In genomic region chr4:120755299-120755698, GRCm38 (mm10) we compare ENCODE assay signal across 8 mouse cellular contexts. TPM values are rescaled to one million over a fixed set of nuclear protein-coding genes. Genes with fewer than 3 reads are reported as not detected.
DNase-seq lines count a peak whose midpoint lies in the region; ATAC-seq and TF ChIP-seq lines count a peak whose summit lies in the region.

No protein-coding gene starts in this region.

- intact Hi-C loops in gastrocnemius, postnatal 14 days (cut with DNase I; ENCODE audit: low total_unique reads) = loop anchor here (5.0 to 10.0 kb wide), 2 partner anchors 73 to 170 kb away; partner anchors contain the start of gene Gm8439

- in situ Hi-C loops in CH12.LX (cut with MboI; ENCODE audit: low pct_ligation_motif_present, low pct_unique_long_range_greater_than_20kb, low sequenced_read_pairs) = loop anchor here (10.0 kb wide), 1 partner anchor 70 kb away; no protein-coding TSS in a partner anchor

- no peaks in the 10 kb centered on the region for H3K9me3 ChIP-seq in CH12.LX (replicated peaks; ENCODE audit: low read length)
- no peaks in the 10 kb centered on the region for H3K9me3 ChIP-seq in limb, embryonic 14.5 days (ENCODE audit: control insufficient read depth, low read length)

- H3K9ac ChIP-seq in CH12.LX (ENCODE audit: insufficient read depth, low read depth) = no peak overlapping the region
- no peak overlapping the region for H3K9ac ChIP-seq in limb, embryonic 14.5 days (ENCODE audit: low read depth, low read length, severe bottlenecking)

- no peak for TF ChIP-seq EP300 in CH12.LX (IDR thresholded peaks at IDR 0.05; ENCODE audit: low read length)

- H3K79me2 ChIP-seq in CH12.LX (replicated peaks; ENCODE audit: control insufficient read depth, extremely low read depth, insufficient read depth, poor library complexity, severe bottlenecking) = no peaks in the 10 kb centered on the region

- dilution Hi-C loops in CH12.LX (cut with MboI; ENCODE audit: extremely low pct_ligation_motif_present, extremely low pct_unique_long_range_greater_than_20kb, low sequenced_read_pairs) = no loop called here

- H3K4me3 ChIP-seq in CH12.LX (replicated peaks in 1 of 3; ENCODE audit: low read depth in 2 of 3, low read length in 2 of 3, poor library complexity in 1 of 3) = no peak overlapping the region
- no peak overlapping the region for H3K4me3 ChIP-seq in limb, embryonic 14.5 days (replicated peaks; ENCODE audit: low read length)

- peaks cover 25 to 34% of the 10 kb centered on the region in 2 experiments for H3K36me3 ChIP-seq in CH12.LX (replicated peaks in 1 of 2; ENCODE audit: control insufficient read depth in 1 of 2, insufficient read depth in 1 of 2, low read length in 1 of 2)
- H3K36me3 ChIP-seq in limb, embryonic 14.5 days (ENCODE audit: control insufficient read depth, insufficient read depth, low read length) = peaks cover 42% of the 10 kb centered on the region

- H3K4me2 ChIP-seq in CH12.LX (ENCODE audit: insufficient read depth, low read depth, poor library complexity, severe bottlenecking) = no peak overlapping the region
- no peak overlapping the region for H3K4me2 ChIP-seq in limb, embryonic 14.5 days (replicated peaks; ENCODE audit: low read depth, low read length, severe bottlenecking)

- no peak overlapping the region for H3K27ac ChIP-seq in CH12.LX (ENCODE audit: insufficient read depth, low read depth)
- no peak overlapping the region for H3K27ac ChIP-seq in limb, embryonic 14.5 days (replicated peaks; ENCODE audit: low read depth, low read length)

- TF ChIP-seq RAD21 in CH12.LX (IDR thresholded peaks at IDR 0.05; ENCODE audit: low read depth, low read length) = peak; percentile 79

- no peak for TF ChIP-seq POLR2A in CH12.LX (IDR thresholded peaks at IDR 0.05; ENCODE audit: low read depth, low read length)
- TF ChIP-seq POLR2A in limb, embryonic 14.5 days (IDR thresholded peaks at IDR 0.05; ENCODE audit: borderline replicate concordance, extremely low read depth, insufficient read depth, insufficient read length) = no peak

- H3K4me1 ChIP-seq in CH12.LX (ENCODE audit: control insufficient read depth in 1 of 2, insufficient read depth in 2 of 2) = no peaks in the 10 kb centered on the region
- no peaks in the 10 kb centered on the region for H3K4me1 ChIP-seq in limb, embryonic 14.5 days (ENCODE audit: control insufficient read depth, insufficient read depth, low read length)

- TF ChIP-seq CTCF in CH12.LX (conservative IDR thresholded peaks at IDR 0.05 in 1 of 2, IDR thresholded peaks at IDR 0.05 in 1 of 2; ENCODE audit: low read depth in 2 of 2, low read length in 2 of 2) = peak; percentile 62 to 98

- 0% methylated on average over 1 of the region's 1 CpGs for WGBS in limb, embryonic 14.5 days

- peaks cover 20% of the 10 kb centered on the region for H3K27me3 ChIP-seq in CH12.LX (replicated peaks)
- peaks cover 15% of the 10 kb centered on the region for H3K27me3 ChIP-seq in limb, embryonic 14.5 days (ENCODE audit: control insufficient read depth, insufficient read depth, low read length)

- peak; percentile 36 for ATAC-seq in activated CD4-positive, CD25-positive, alpha-beta regulatory T cell, adult 4 months
- peak; percentile 85 for ATAC-seq in common myeloid progenitor, adult 5-6 weeks (replicated peaks; ENCODE audit: low read depth, poor library complexity, severe bottlenecking)
- no peak for ATAC-seq in limb, embryonic 14.5 days (ENCODE audit: low FRiP score, low read depth)

- peak; percentile 68 for DNase-seq in CH12.LX (ENCODE audit: extremely low read depth)
- peak; percentile 79 for DNase-seq in gastrocnemius, postnatal 14 days
- peak; percentile 74 for DNase-seq in kidney, adult 9 months
- DNase-seq in limb, embryonic 14.5 days (ENCODE audit: low spot score) = peak; percentile 63
- DNase-seq in ovary, postnatal 36 days (ENCODE audit: low spot score) = peak; percentile 75
- peak; percentile 76 for DNase-seq in thymus, postnatal 25 days

TF ChIP-seq in CH12.LX, 34 proteins besides CTCF, POLR2A, EP300 and RAD21:
- 0 out of 2 replicates have a peak, but pooled peaks have one; percentile 13 for TF ChIP-seq JUND (conservative IDR thresholded peaks at IDR 0.05; ENCODE audit: low read depth, low read length)
- TF ChIP-seq TCF12 (IDR thresholded peaks at IDR 0.05; ENCODE audit: low read depth, low read length) = 0 out of 2 replicates have a peak, but pooled peaks have one; percentile 26
- no peak for TF ChIP-seq SIN3A (IDR thresholded peaks at IDR 0.05; ENCODE audit: low read length)
- no peak for TF ChIP-seq NRF1 (IDR thresholded peaks at IDR 0.05; ENCODE audit: low read depth, low read length)
- TF ChIP-seq MYC (IDR thresholded peaks at IDR 0.05; ENCODE audit: low read depth, low read length) = peak; percentile 51; the same call in 1 of the 2 replicates
- TF ChIP-seq SMC3 (IDR thresholded peaks at IDR 0.05; ENCODE audit: low read depth, low read length) = peak; percentile 97
- no peak for TF ChIP-seq PAX5 (IDR thresholded peaks at IDR 0.05; ENCODE audit: low read length)
- TF ChIP-seq POLR2AphosphoS2 (IDR thresholded peaks at IDR 0.05; ENCODE audit: low read depth, low read length) = no peak
- no peak for TF ChIP-seq ZNF384 (IDR thresholded peaks at IDR 0.05; ENCODE audit: low read depth, low read length)
- TF ChIP-seq USF2 (conservative IDR thresholded peaks at IDR 0.05; ENCODE audit: low read depth, low read length) = no peak
- peak; percentile 66 for TF ChIP-seq MAX (IDR thresholded peaks at IDR 0.05; ENCODE audit: low read length)
- no peak for TF ChIP-seq CHD1 (IDR thresholded peaks at IDR 0.05; ENCODE audit: low read depth, low read length)
- TF ChIP-seq ZKSCAN1 (IDR thresholded peaks at IDR 0.05; ENCODE audit: borderline replicate concordance, low read depth, low read length) = no peak
- peak; percentile 72 for TF ChIP-seq IRF4 (IDR thresholded peaks at IDR 0.05; ENCODE audit: low read depth, low read length)
- no peak for TF ChIP-seq JUN (IDR thresholded peaks at IDR 0.05; ENCODE audit: insufficient read depth, low read depth, low read length)
- peak; percentile 39; the same call in 1 of the 2 replicates for TF ChIP-seq ELF1 (IDR thresholded peaks at IDR 0.05; ENCODE audit: low read depth, low read length)
- peak; percentile 48; the same call in 1 of the 2 replicates for TF ChIP-seq NELFE (IDR thresholded peaks at IDR 0.05; ENCODE audit: low read depth, low read length)
- TF ChIP-seq MAZ (IDR thresholded peaks at IDR 0.05; ENCODE audit: low read depth, low read length) = 0 out of 2 replicates have a peak, but pooled peaks have one; percentile 18
- TF ChIP-seq CHD2 (IDR thresholded peaks at IDR 0.05; ENCODE audit: low read length) = no peak
- no peak for TF ChIP-seq USF1 (IDR thresholded peaks at IDR 0.05; ENCODE audit: low read depth, low read length)
- TF ChIP-seq ZMIZ1 (IDR thresholded peaks at IDR 0.05; ENCODE audit: low read depth, low read length) = no peak
- no peak for TF ChIP-seq GABPA (IDR thresholded peaks at IDR 0.05; ENCODE audit: insufficient replicate concordance, low read depth, low read length)
- no peak for TF ChIP-seq ETS1 (conservative IDR thresholded peaks at IDR 0.05; ENCODE audit: low read depth, low read length)
- TF ChIP-seq ZC3H11A (IDR thresholded peaks at IDR 0.05; ENCODE audit: low read depth, low read length) = peak; percentile 81
- no peak for TF ChIP-seq HCFC1 (IDR thresholded peaks at IDR 0.05; ENCODE audit: low read depth, low read length)

RNA-seq across cellular contexts. Expression of gene Kcnq4, which starts 6.9 kb away (rescaled TPM):
- 0.04 and 0.08 TPM in 2 replicates for total RNA-seq in CH12.LX (2012; rRNA removed)
- not detected in 2 replicates for total RNA-seq in CH12.LX (2014; rRNA removed)
- polyA plus RNA-seq in CH12.LX (2012; ENCODE audit: insufficient read length, low read depth) = 0.10 TPM in 1 of 2 replicates, not detected in the other
- polyA plus RNA-seq in activated CD4-positive, CD25-positive, alpha-beta regulatory T cell, adult 4 months (2017; shearing (Covaris generic)) = not detected
- not detected in 2 replicates for total RNA-seq in common myeloid progenitor, adult 5-6 weeks (2017)
- 10 to 100 TPM; 15.7 to 18.5 TPM for total RNA-seq in gastrocnemius, postnatal 14 days (2021)
- 8.5 and 9.9 TPM in 2 replicates for polyA plus RNA-seq in limb, embryonic 14.5 days (2012; rRNA removed)
- 4.0 and 4.3 TPM in 2 replicates for polyA plus RNA-seq in limb, embryonic 14.5 days (2014; fragmentation: Nextera tagmentation; extraction: Ambion mirVana)

Comparison
In these comparisons a context has a peak if more than half of its experiments do, and no peak if none do; other contexts are left out.
1. RNA of gene Kcnq4, which starts 6.9 kb away (total RNA-seq): 15.7 to 18.5 TPM in gastrocnemius, postnatal 14 days; 0.04 to 0.08 TPM in CH12.LX and not detected in common myeloid progenitor, adult 5-6 weeks; every median in the first group is over 10 times any median in the second.
2. Peak in every context shown above with its lines, with median percentiles within 50 percentile points of each other: DNase-seq.